Mouse (Mus musculus) megakaryocyte-erythroid progenitor cell, adult 5-6 weeks (primary cell): ENCODE data around the gene Adcyap1r1. TPM values are rescaled to one million over a fixed set of nuclear protein-coding genes. Genes with fewer than 3 reads are reported as not detected.

ENCODE experiments used
- ATAC-seq: replicated peaks from 2 replicates; pipeline ENCODE4 v1.8.0; 2016; ENCODE audit warnings: mild to moderate bottlenecking, inconsistent platforms; ENCODE audit not compliant: severe bottlenecking, poor library complexity, low FRiP score, low TSS enrichment
- total RNA-seq, 2 experiments: library from RNA; stranded (forward) in 1 of 2; stranded (reverse) in 1 of 2; fragments of 200-1000, 215-1000 nt in 1 of 2; fragments of >200 nt in 1 of 2; fragmentation: Nextera tagmentation in 1 of 2; gene quantifications; 2 replicates each; pipeline ENCODE4 v1.2.3; 2014 to 2017

Adcyap1r1 gene
- total RNA-seq (2014; fragmentation: Nextera tagmentation): not detected in 2 replicates
- total RNA-seq (2017): not detected in 2 replicates

DNA sequence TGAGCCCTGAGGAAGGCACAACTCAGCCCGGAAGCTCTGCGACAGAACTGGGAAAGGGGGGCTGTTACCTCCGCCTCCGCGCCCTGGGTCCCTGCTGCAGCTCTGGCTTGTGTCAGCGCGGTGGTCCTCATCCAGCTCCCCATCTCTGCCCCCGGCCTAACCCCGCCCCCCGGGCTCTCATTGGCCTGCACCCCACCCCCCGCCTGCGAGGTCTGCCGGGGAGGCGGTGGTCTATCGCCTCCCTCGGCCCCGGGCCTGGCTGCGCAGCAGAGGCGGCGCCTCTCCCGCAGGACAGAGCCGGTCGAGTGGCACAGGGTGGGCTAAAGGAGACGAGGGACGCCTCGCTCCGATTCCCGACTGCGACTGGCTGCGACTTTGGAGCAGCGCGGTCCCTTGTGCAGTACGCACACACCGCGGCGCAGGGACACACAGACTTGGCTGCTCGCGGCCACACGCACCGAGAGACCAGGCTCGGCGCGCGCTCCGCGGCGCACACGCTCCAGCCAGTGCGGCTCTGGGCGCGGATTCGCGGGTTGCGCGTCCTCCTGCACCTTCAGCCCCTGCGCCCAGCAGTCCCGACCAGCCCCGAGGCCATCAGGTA lies at the start of gene Adcyap1r1:
Gene Adcyap1r1, plus strand, starts transcription at position 208 of the 601 bp plus-strand sequence.
- ATAC-seq: no peak

DNA sequence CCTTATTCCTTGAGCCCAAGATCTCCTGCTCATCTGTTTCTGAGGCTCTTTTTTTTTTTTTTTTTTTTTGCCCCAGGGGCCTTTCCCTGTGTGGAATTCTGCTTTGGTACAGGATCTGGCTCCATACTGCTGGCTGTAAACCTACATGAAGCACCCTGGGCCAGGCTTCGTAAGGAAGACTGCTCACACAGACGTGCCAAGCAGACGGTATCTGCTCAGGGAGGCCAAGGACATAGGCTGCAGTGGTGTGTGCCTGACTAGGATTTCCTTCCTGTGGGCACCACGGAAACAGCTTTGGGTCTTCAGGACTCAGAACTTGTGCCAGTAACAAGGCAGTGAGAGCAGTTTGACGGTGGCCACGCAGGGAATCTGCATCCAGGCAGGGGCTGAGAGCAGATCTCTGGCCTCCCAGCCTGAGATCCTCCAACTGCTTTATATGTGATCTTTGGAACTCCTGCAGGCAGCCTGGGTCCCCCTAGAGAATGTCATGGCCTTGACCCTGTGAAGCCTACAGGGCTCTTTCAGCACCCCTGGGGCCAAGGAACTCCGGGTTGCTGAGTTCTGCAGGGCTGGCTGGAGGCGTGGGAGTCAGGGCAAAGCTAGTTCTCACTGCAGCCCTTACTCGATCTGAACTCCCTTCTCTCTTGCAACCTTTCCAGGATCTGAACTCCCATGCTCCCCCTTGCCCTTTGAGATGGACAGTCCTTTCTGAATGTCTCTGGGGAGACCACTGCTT lies 49.6 kb upstream of the Adcyap1r1 start:
- no peak for ATAC-seq

DNA sequence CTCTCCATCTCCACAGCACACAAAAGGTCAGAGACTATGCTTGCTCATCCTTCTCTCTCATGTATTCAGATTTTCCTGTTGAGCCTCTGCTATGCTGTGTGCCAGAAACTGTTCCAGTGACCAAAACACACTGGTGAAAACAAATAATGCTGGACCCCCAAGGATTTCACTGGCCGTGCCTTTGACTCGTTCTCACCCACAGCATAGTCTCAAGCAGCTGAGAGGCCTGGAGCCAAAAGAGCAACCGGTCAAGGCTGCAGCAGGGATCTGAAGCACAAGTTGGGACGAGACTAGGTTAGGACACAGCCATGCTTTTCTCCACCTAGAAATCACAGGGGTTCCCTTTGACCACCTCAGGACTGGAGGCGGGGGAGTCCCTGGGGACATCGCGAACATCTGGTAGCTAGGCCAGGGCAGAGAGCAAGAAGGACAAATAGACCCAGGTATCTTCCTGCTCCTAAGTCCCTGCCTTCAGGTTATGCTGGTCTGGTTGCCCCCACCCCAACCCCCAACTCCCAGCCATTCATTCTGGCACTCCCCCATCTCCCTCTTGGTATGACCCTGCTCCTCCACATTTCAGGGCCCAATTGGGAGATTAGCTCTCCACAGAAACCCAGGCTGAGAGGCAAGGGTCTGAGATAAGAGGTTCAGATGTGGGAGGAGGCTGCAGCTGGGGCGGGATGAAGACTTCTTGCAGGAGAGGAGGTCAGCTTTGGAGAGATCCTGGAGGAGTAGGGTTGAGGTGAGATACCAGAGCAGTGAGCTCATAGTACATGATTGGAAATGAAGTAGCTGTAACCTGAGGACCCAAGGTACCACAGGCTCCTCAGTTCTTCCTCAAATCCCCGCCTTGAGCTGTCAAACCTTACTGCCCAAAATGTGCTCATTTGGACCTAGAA lies 48.1 kb upstream of the Adcyap1r1 start:
- ATAC-seq: no peak

- no peak for ATAC-seq
These were observed 47.3 kb upstream of the Adcyap1r1 start for GRCm38 (mm10) chr6:55404421-55404990.

GRCm38 (mm10) chr6:55407345-55407744 lies 44.4 kb upstream of the Adcyap1r1 start:
- no peak for ATAC-seq

- no peak for ATAC-seq
These were observed 41.5 kb upstream of the Adcyap1r1 start for GRCm38 (mm10) chr6:55410119-55410775.

DNA sequence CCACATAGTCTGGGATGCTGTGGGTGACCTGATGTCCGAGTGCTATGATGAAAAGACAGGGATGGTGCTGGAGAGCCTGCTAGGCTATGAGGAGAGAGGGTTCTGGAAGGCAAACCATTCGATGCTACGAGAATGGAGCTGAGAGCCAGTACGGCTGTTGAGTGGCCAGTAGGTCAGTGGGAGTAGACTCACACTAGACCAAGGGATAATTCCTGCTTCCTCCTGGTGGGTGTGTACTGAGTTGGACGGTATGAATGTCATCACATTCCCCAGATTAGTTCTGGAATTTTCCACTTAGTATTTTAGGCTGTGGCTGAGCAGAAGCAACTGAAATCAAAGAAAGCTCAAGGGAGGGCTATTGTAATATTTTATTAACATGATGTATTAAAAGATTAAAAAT lies 40.8 kb upstream of the Adcyap1r1 start:
- ATAC-seq: no peak

GRCm38 (mm10) chr6:55416202-55416601 lies 35.6 kb upstream of the Adcyap1r1 start:
- ATAC-seq: no peak

DNA sequence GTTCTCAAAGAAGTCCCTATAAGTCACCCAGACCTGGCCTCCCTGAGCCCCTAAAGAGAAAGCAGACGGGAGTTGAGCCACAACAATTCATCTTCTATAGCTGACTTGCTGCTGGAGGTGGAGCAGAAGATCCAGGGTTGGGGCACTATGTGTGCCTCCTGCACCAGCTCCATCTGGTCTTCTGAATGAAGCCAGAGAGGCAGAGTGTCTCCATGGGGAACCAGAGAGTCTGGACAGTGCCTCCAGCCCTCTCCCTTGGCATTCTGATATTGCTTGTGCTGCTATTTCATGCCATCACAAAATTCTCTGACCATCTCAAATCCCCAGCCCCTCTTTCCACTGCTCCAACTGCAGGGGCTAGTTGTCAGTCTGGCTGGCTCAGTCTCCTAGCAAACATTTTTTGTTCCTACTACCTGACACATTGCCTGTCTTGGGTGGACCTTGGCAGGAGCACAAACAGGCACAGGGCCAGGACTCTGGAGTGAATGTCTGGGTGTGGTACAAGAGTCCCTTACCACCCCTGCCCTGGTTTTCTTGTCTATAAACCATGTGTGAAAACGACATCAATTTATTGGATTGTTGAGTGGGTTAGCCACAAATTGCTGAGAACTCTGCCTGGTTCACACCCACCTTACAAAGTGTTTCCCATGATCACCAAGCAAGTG lies 32.9 kb upstream of the Adcyap1r1 start:
- no peak for ATAC-seq

- ATAC-seq: no peak
These were observed 31.4 kb upstream of the Adcyap1r1 start for GRCm38 (mm10) chr6:55420411-55420810.

- ATAC-seq: no peak
These were observed 30.9 kb upstream of the Adcyap1r1 start for GRCm38 (mm10) chr6:55420869-55421361.

- ATAC-seq: no peak
These were observed 19.7 kb upstream of the Adcyap1r1 start for GRCm38 (mm10) chr6:55432121-55432520.

- ATAC-seq: no peak
These were observed 17.4 kb upstream of the Adcyap1r1 start for GRCm38 (mm10) chr6:55434360-55434759.

GRCm38 (mm10) chr6:55435266-55436159 lies 16.3 kb upstream of the Adcyap1r1 start:
- no peak for ATAC-seq

DNA sequence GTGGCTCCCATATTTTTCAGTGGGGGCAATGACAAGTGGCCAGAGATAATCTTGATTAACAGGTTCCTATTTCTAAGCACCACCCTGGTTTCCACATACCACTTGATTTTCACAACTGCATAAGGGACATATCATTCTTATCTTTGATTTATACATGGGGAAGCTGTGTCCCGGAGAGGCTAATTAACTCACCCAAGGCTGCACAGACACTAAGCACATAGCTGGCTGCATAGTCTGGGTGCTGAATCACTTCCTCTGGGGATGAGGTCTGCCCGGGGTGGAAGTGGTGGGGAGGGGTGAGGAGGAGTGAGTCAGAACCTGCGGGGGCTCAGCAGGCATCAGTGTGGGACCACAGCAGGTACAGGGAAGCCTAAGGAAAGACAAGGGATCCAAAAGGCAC lies 13.9 kb upstream of the Adcyap1r1 start:
- no peak for ATAC-seq

- ATAC-seq: no peak
These were observed 12.9 kb upstream of the Adcyap1r1 start for GRCm38 (mm10) chr6:55438837-55439236.

DNA sequence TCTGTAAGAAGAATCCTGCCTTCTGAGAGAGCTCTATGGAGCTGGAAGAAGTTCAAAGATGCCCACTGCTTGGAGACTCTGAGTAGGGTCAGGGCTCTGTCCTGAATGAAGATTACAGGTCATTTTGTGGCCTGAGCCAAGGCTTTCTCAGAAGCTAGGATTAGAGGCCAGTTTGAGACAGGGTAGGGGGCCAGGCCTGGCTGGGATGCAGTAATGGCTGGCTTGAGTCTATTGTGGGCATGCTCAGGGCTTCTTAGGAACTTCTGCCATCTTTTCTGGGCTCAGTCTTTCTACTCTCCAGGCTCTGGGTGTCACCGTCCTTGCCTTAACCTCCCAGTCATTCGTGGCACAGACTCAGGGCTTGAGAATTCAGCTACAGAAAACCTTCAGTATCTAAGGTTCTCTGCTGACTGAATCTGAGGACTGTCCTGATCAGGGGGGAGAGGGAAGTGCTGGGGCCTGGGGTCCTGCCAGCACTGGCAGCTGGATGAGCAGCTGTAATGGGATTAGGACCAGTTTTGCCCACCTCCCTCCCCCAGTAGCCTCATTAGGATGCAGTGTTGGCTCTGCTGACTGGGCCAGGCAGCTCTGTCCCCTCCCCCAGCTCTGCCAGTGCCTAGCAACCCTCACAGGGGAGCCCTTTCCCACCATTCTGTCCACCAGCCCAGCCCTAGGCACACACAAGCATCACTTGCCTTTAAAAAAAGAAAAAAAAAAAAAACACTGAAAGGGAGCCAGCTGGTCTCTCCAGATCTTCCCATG lies 7.7 kb upstream of the Adcyap1r1 start:
- ATAC-seq: no peak
